Mouse (Mus musculus): ENCODE measurements around the gene Cadm1. TPM values are rescaled to one million over a fixed set of nuclear protein-coding genes. Genes with fewer than 3 reads are reported as not detected.

The Cadm1 gene
- polyA plus RNA-seq, 1 experiment from 2014 or later: 43.0 TPM

DNA sequence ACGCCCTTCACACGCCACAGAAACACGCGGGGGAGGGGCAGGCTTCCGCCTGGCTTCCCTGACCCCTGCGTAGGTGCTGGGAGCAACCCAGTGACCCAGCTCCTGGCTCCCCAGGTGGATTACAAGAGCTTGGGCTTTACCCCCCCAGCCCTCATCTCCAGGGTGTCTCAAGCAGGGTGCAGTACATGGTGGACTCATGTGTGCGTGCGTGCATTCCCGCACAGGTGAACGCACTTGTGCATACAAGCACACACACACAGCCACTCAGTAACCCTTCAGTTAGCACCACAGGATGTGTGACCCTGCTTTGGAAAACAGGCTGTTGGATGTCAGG, 309.7 kb downstream of the Cadm1 start:
- no peak for ATAC-seq
- no peak overlapping the region for H3K4me3 ChIP-seq (ENCODE audit: low read length)
- H3K9ac ChIP-seq (ENCODE audit: low read depth, low read length): no peak overlapping the region

GRCm38 (mm10) chr9:47843328-47843727, 313.4 kb downstream of the Cadm1 start:
- no peak overlapping the region for H3K27ac ChIP-seq (ENCODE audit: low read length)
- H3K4me2 ChIP-seq (ENCODE audit: low read depth, low read length): no peak overlapping the region
- WGBS: 78% methylated on average over 6 of the region's 6 CpGs
- H3K4me1 ChIP-seq (ENCODE audit: control insufficient read depth, insufficient read depth, low read length): 0 out of 2 replicates have a peak, but pooled peaks cover 3% of the 10 kb centered on the region
- H3K9ac ChIP-seq (ENCODE audit: low read depth, low read length): no peak overlapping the region
- no peaks in the 10 kb centered on the region for H3K9me3 ChIP-seq (ENCODE audit: control insufficient read depth, low read length)
- H3K36me3 ChIP-seq (ENCODE audit: control insufficient read depth, insufficient read depth, low read length): no peaks in the 10 kb centered on the region
- H3K4me3 ChIP-seq (ENCODE audit: low read length): no peak overlapping the region
- H3K27me3 ChIP-seq (replicated peaks; ENCODE audit: control insufficient read depth, insufficient read depth, low read length): no peaks in the 10 kb centered on the region
- no peak for ATAC-seq

More for the DNA sequence above, 309.7 kb downstream of the Cadm1 start:
- Histone ChIP-seq H3K4me2 (ENCODE audit: low read depth, low read length) (no peak overlapping the region), H3K4me1 (ENCODE audit: control insufficient read depth, insufficient read depth, low read length) (0 out of 2 replicates have a peak, but pooled peaks cover 3% of the 10 kb centered on the region), H3K27ac (ENCODE audit: low read length) (no peak overlapping the region), H3K9me3 (ENCODE audit: control insufficient read depth, low read length) (no peaks in the 10 kb centered on the region), H3K27me3 (replicated peaks; ENCODE audit: control insufficient read depth, insufficient read depth, low read length) (no peaks in the 10 kb centered on the region), H3K36me3 (ENCODE audit: control insufficient read depth, insufficient read depth, low read length) (no peaks in the 10 kb centered on the region)
- 70% methylated on average over 10 of the region's 10 CpGs for WGBS

DNA sequence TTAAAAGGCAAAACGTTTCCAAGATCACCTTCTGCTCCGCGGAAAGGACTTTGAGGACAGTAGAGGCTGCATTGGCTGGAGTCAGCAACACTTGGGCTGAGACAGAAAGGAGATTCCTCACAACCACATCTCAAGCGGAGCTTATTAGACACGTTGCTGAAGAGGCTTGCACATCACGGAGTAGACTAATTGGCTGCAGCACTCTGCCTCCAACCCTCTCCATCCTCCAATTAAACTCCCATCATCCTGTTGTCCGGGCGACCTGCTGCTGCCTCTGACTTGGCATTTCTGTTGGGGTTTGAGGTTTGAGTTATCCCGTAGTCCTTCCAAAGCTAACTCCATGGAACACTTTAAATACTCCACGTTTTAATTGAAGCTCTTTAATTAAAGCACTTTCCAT, 316.3 kb downstream of the Cadm1 start:
- Histone ChIP-seq H3K4me2 (ENCODE audit: low read depth, low read length) (no peak overlapping the region), H3K9me3 (ENCODE audit: control insufficient read depth, low read length) (no peaks in the 10 kb centered on the region), H3K27ac (ENCODE audit: low read length) (no peak overlapping the region), H3K36me3 (ENCODE audit: control insufficient read depth, insufficient read depth, low read length) (no peaks in the 10 kb centered on the region), H3K4me3 (ENCODE audit: low read length) (no peak overlapping the region), H3K27me3 (replicated peaks; ENCODE audit: control insufficient read depth, insufficient read depth, low read length) (no peaks in the 10 kb centered on the region), H3K4me1 (ENCODE audit: control insufficient read depth, insufficient read depth, low read length) (no peaks in the 10 kb centered on the region), H3K9ac (ENCODE audit: low read depth, low read length) (no peak overlapping the region)
- 80% methylated on average over 10 of the region's 10 CpGs for WGBS
- ATAC-seq: no peak

- Histone ChIP-seq H3K9me3 (ENCODE audit: control insufficient read depth, low read length) (no peaks in the 10 kb centered on the region), H3K4me2 (ENCODE audit: low read depth, low read length) (no peak overlapping the region), H3K9ac (ENCODE audit: low read depth, low read length) (no peak overlapping the region), H3K4me1 (ENCODE audit: control insufficient read depth, insufficient read depth, low read length) (no peaks in the 10 kb centered on the region), H3K4me3 (ENCODE audit: low read length) (no peak overlapping the region), H3K27me3 (replicated peaks; ENCODE audit: control insufficient read depth, insufficient read depth, low read length) (no peaks in the 10 kb centered on the region), H3K36me3 (ENCODE audit: control insufficient read depth, insufficient read depth, low read length) (no peaks in the 10 kb centered on the region), H3K27ac (ENCODE audit: low read length) (no peak overlapping the region)
- 62% methylated on average over 6 of the region's 6 CpGs for WGBS
- no peak for ATAC-seq
Observed at GRCm38 (mm10) chr9:47846926-47847325, 317.0 kb downstream of the Cadm1 start.

DNA sequence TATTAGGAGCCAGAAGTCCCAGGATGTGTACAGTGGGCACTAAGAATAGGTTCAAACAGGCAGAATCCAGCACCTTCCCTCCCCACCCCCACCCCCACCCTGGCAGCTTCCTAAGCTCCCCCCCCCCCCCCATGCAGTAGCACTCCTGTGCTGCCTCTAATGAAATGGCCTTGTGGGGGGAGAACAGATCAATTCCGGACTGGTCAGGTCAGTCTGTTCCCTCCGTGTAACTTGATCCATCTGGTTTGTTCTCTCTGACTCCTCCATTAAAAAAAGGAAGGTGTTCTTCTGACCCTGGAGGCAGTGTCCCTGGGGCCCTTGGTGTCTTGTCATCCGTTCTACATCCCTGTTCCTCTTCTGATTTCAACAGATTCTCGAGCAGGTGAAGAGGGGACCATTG, 317.8 kb downstream of the Cadm1 start:
- Histone ChIP-seq H3K27me3 (replicated peaks; ENCODE audit: control insufficient read depth, insufficient read depth, low read length) (no peaks in the 10 kb centered on the region), H3K27ac (ENCODE audit: low read length) (no peak overlapping the region), H3K4me3 (ENCODE audit: low read length) (no peak overlapping the region), H3K9ac (ENCODE audit: low read depth, low read length) (no peak overlapping the region), H3K4me2 (ENCODE audit: low read depth, low read length) (no peak overlapping the region), H3K9me3 (ENCODE audit: control insufficient read depth, low read length) (no peaks in the 10 kb centered on the region), H3K36me3 (ENCODE audit: control insufficient read depth, insufficient read depth, low read length) (no peaks in the 10 kb centered on the region), H3K4me1 (ENCODE audit: control insufficient read depth, insufficient read depth, low read length) (no peaks in the 10 kb centered on the region)
- 19% methylated on average over 4 of the region's 4 CpGs for WGBS
- no peak for ATAC-seq

DNA sequence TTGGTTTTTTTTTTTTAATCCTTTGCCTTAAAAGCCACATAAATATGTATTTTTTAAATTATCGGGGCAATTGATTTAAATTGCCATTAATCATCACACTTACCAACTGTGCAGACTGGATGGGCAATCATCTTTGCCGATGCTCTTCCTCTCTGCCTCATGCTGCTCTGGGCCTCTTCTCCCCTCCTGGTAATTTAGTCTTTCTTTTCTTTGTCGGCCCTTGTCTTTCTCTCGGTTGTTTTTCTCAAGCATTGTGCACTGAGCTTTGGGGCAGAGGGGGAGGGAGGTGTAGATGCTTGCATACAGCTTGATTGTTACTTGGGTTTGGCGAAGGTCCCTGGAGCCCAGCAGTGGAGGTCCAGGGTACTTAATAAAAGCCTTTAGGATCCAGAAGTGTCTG, 318.8 kb downstream of the Cadm1 start:
- WGBS: 65% methylated on average over 5 of the region's 5 CpGs
- H3K27me3 ChIP-seq (replicated peaks; ENCODE audit: control insufficient read depth, insufficient read depth, low read length): no peaks in the 10 kb centered on the region
- no peak overlapping the region for H3K9ac ChIP-seq (ENCODE audit: low read depth, low read length)
- no peak for ATAC-seq
- no peak overlapping the region for H3K4me3 ChIP-seq (ENCODE audit: low read length)
- no peaks in the 10 kb centered on the region for H3K36me3 ChIP-seq (ENCODE audit: control insufficient read depth, insufficient read depth, low read length)
- H3K27ac ChIP-seq (ENCODE audit: low read length): no peak overlapping the region
- no peak overlapping the region for H3K4me2 ChIP-seq (ENCODE audit: low read depth, low read length)
- H3K4me1 ChIP-seq (ENCODE audit: control insufficient read depth, insufficient read depth, low read length): no peaks in the 10 kb centered on the region
- H3K9me3 ChIP-seq (ENCODE audit: control insufficient read depth, low read length): no peaks in the 10 kb centered on the region

GRCm38 (mm10) chr9:47856311-47856710, 326.3 kb downstream of the Cadm1 start:
- H3K4me2 ChIP-seq (ENCODE audit: low read depth, low read length): no peak overlapping the region
- no peaks in the 10 kb centered on the region for H3K36me3 ChIP-seq (ENCODE audit: control insufficient read depth, insufficient read depth, low read length)
- H3K4me3 ChIP-seq (ENCODE audit: low read length): no peak overlapping the region
- H3K27ac ChIP-seq (ENCODE audit: low read length): no peak overlapping the region
- H3K9me3 ChIP-seq (ENCODE audit: control insufficient read depth, low read length): no peaks in the 10 kb centered on the region
- no peak for ATAC-seq
- 77% methylated on average over 8 of the region's 8 CpGs for WGBS
- H3K27me3 ChIP-seq (replicated peaks; ENCODE audit: control insufficient read depth, insufficient read depth, low read length): no peaks in the 10 kb centered on the region
- no peak overlapping the region for H3K9ac ChIP-seq (ENCODE audit: low read depth, low read length)
- 0 out of 2 replicates have a peak, but pooled peaks cover 6% of the 10 kb centered on the region for H3K4me1 ChIP-seq (ENCODE audit: control insufficient read depth, insufficient read depth, low read length)

DNA sequence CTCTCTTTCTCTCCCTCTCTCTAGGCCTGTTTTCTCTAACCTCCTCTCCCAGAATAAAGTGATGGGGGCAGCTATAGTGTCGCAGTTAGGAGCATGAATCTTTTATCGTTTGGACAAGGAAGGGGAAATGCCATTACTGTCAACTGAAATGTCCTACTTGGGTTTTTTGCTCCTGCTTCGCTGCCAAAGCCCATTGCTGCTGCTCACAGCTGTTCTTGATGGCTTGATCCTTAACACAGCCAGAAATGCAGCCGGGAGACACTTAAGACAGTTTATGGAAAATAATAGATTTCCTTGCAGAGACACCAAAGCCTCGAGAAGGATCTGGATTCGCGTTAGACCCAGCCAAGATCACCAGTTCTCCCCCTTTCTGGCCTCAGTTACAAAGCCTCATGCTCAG, 327.3 kb downstream of the Cadm1 start:
- 0 out of 2 replicates have a peak, but pooled peaks cover 6% of the 10 kb centered on the region for H3K4me1 ChIP-seq (ENCODE audit: control insufficient read depth, insufficient read depth, low read length)
- H3K27ac ChIP-seq (ENCODE audit: low read length): no peak overlapping the region
- no peak overlapping the region for H3K4me3 ChIP-seq (ENCODE audit: low read length)
- no peaks in the 10 kb centered on the region for H3K9me3 ChIP-seq (ENCODE audit: control insufficient read depth, low read length)
- H3K4me2 ChIP-seq (ENCODE audit: low read depth, low read length): no peak overlapping the region
- H3K36me3 ChIP-seq (ENCODE audit: control insufficient read depth, insufficient read depth, low read length): no peaks in the 10 kb centered on the region
- no peak overlapping the region for H3K9ac ChIP-seq (ENCODE audit: low read depth, low read length)
- no peak for ATAC-seq
- no peaks in the 10 kb centered on the region for H3K27me3 ChIP-seq (replicated peaks; ENCODE audit: control insufficient read depth, insufficient read depth, low read length)
- WGBS: 46% methylated on average over 7 of the region's 7 CpGs

DNA sequence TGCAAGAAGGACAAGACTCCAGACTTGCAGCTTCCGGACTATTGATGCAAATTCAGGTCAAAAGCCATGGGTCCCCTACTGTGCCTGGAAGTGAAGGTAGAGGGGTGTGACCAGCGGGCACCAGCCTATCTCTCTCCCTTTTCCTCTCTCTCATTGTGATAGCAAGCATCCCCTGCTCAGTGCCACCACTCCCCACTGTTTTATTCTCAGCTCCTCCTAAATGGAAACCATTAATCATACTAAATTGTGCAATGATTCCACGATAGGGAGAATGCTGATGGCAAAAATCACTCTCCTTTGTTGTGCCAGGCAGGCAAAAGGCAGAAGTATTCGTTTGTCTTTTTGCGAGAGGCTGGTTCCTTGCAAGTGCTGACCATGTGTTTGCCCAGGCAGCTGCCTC, 328.2 kb downstream of the Cadm1 start:
- no peak for ATAC-seq
- Histone ChIP-seq H3K4me3 (ENCODE audit: low read length) (no peak overlapping the region), H3K27me3 (replicated peaks; ENCODE audit: control insufficient read depth, insufficient read depth, low read length) (no peaks in the 10 kb centered on the region), H3K4me2 (ENCODE audit: low read depth, low read length) (no peak overlapping the region), H3K4me1 (ENCODE audit: control insufficient read depth, insufficient read depth, low read length) (0 out of 2 replicates have a peak, but pooled peaks cover 6% of the 10 kb centered on the region), H3K36me3 (ENCODE audit: control insufficient read depth, insufficient read depth, low read length) (no peaks in the 10 kb centered on the region), H3K27ac (ENCODE audit: low read length) (no peak overlapping the region), H3K9ac (ENCODE audit: low read depth, low read length) (no peak overlapping the region), H3K9me3 (ENCODE audit: control insufficient read depth, low read length) (no peaks in the 10 kb centered on the region)
- 68% methylated on average over 5 of the region's 5 CpGs for WGBS

GRCm38 (mm10) chr9:47858778-47859395, 328.9 kb downstream of the Cadm1 start:
- H3K4me1 ChIP-seq (ENCODE audit: control insufficient read depth, insufficient read depth, low read length): 0 out of 2 replicates have a peak, but pooled peaks cover 6% of the 10 kb centered on the region
- H3K27ac ChIP-seq (ENCODE audit: low read length): no peak overlapping the region
- no peak overlapping the region for H3K4me3 ChIP-seq (ENCODE audit: low read length)
- H3K27me3 ChIP-seq (replicated peaks; ENCODE audit: control insufficient read depth, insufficient read depth, low read length): no peaks in the 10 kb centered on the region
- H3K36me3 ChIP-seq (ENCODE audit: control insufficient read depth, insufficient read depth, low read length): no peaks in the 10 kb centered on the region
- H3K9me3 ChIP-seq (ENCODE audit: control insufficient read depth, low read length): no peaks in the 10 kb centered on the region
- no peak overlapping the region for H3K9ac ChIP-seq (ENCODE audit: low read depth, low read length)
- no peak for ATAC-seq
- 79% methylated on average over 10 of the region's 10 CpGs for WGBS
- no peak overlapping the region for H3K4me2 ChIP-seq (ENCODE audit: low read depth, low read length)

Data from intestine, embryonic 16.5 days (tissue).